Mouse (Mus musculus) embryonic fibroblast, embryonic 13.5 days (primary cell): ENCODE measurements around the gene Cyb561d1.

Experiments used
- CTCF ChIP-seq: IDR thresholded peaks from 2 replicates; pipeline ENCODE4 v1.5.1; 2011; ENCODE audit warnings: mild to moderate bottlenecking, control low read depth, low read length, moderate library complexity, borderline replicate concordance; ENCODE audit not compliant: insufficient read depth
- POLR2A ChIP-seq: IDR thresholded peaks from 2 replicates; pipeline ENCODE4 v1.6.1; 2011; ENCODE audit warnings: low read depth, mild to moderate bottlenecking, control low read depth, low read length, moderate library complexity

- TF ChIP-seq POLR2A = no peak
- no peak for TF ChIP-seq CTCF
These were observed 42.5 kb downstream of the Cyb561d1 start for GRCm38 (mm10) chr3:108158383-108159037.
